Mouse (Mus musculus) heart, embryonic 15.5 days (tissue): ENCODE results near the gene Dedd. TPM values are rescaled to one million over a fixed set of nuclear protein-coding genes. Genes with fewer than 3 reads are reported as not detected.

Experiments used
- ATAC-seq: fragments of 200-750 bp; cut with Nextera tagmentation; replicated peaks from 2 replicates; pipeline ENCODE4 v1.8.0; 2017; ENCODE audit warnings: low read depth, moderate TSS enrichment; ENCODE audit not compliant: insufficient number of reproducible peaks, insufficient read depth, low FRiP score
- H3K27ac ChIP-seq: fragments of 300-500 bp; sonication (generic); 2 replicates; pipeline ENCODE4 v1.5.1; 2015; ENCODE audit warnings: mild to moderate bottlenecking, inconsistent platforms
- H3K27me3 ChIP-seq: fragments of 300-500 bp; sonication (generic); 2 replicates; pipeline ENCODE4 v1.6.1; 2015; ENCODE audit warnings: inconsistent platforms
- H3K36me3 ChIP-seq: fragments of 300-500 bp; sonication (generic); 2 replicates; pipeline ENCODE4 v1.6.1; 2015; ENCODE audit warnings: mild to moderate bottlenecking, inconsistent platforms
- H3K4me1 ChIP-seq: fragments of 300-500 bp; sonication (generic); replicated peaks from 2 replicates; pipeline ENCODE4 v1.6.1; 2015; ENCODE audit warnings: inconsistent platforms
- H3K4me2 ChIP-seq: fragments of 300-500 bp; sonication (generic); 2 replicates; pipeline ENCODE4 v1.6.1; 2015; ENCODE audit warnings: inconsistent platforms, mild to moderate bottlenecking, moderate library complexity
- H3K4me3 ChIP-seq: fragments of 300-500 bp; sonication (generic); 2 replicates; pipeline ENCODE4 v1.5.1; 2015; ENCODE audit warnings: mild to moderate bottlenecking, inconsistent platforms
- H3K9ac ChIP-seq: fragments of 300-500 bp; sonication (generic); 2 replicates; pipeline ENCODE4 v1.6.1; 2015; ENCODE audit warnings: mild to moderate bottlenecking, inconsistent platforms
- H3K9me3 ChIP-seq: fragments of 300-500 bp; sonication (generic); replicated peaks from 2 replicates; pipeline ENCODE4 v1.6.1; 2016; ENCODE audit warnings: inconsistent platforms
- WGBS: fragments of 180-500 bp; shearing (Covaris S2); methylation state at CpG from one replicate; pipeline ENCODE4 v1.1.7; 2015; ENCODE audit warnings: mixed read lengths; 5-methylcytosine and 5-hydroxymethylcytosine counted together
- polyA plus RNA-seq: library from polyadenylated mRNA; unstranded; fragments of >200 nt; fragmentation: Nextera tagmentation; extraction: Ambion mirVana; gene quantifications from 2 replicates; pipeline ENCODE4 v1.2.1, GENCODE M21; 2015

The Dedd gene
- polyA plus RNA-seq, 1 experiment from 2014 or later = 33.9 TPM

DNA sequence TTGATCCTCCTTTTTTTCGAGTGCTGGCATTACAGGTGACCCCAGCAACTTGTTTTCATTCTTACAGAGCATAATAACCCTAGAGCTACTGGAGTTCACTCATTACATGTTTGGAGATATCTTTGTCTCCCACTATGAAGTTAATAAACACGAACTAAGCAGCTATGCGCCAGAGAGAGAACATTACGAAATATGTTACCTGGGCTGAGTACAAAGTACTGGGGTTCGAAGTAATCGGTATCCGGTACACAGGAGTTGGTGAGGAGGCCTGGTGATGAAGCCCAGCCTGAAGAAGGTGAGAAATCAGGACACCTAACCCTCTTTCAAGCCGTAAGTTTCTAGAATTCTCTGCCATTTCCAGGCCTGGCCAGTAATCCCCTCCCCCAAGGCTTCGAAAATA, 15.8 kb downstream of the Dedd start:
- H3K9me3 ChIP-seq = 0 out of 2 replicates have a peak, but pooled peaks cover 6% of the 10 kb centered on the region
- peaks cover 36% of the 10 kb centered on the region for H3K36me3 ChIP-seq
- peak overlapping the region; percentile 87 for H3K4me2 ChIP-seq
- WGBS = 67% methylated on average over 9 of the region's 9 CpGs
- peak overlapping the region; percentile 87 for H3K9ac ChIP-seq
- peaks cover 27% of the 10 kb centered on the region for H3K4me1 ChIP-seq
- H3K27ac ChIP-seq = peak overlapping the region; percentile 71; the same call in 1 of the 2 replicates
- H3K27me3 ChIP-seq = no peaks in the 10 kb centered on the region
- no peak for ATAC-seq
- H3K4me3 ChIP-seq = peak overlapping the region; percentile 88

DNA sequence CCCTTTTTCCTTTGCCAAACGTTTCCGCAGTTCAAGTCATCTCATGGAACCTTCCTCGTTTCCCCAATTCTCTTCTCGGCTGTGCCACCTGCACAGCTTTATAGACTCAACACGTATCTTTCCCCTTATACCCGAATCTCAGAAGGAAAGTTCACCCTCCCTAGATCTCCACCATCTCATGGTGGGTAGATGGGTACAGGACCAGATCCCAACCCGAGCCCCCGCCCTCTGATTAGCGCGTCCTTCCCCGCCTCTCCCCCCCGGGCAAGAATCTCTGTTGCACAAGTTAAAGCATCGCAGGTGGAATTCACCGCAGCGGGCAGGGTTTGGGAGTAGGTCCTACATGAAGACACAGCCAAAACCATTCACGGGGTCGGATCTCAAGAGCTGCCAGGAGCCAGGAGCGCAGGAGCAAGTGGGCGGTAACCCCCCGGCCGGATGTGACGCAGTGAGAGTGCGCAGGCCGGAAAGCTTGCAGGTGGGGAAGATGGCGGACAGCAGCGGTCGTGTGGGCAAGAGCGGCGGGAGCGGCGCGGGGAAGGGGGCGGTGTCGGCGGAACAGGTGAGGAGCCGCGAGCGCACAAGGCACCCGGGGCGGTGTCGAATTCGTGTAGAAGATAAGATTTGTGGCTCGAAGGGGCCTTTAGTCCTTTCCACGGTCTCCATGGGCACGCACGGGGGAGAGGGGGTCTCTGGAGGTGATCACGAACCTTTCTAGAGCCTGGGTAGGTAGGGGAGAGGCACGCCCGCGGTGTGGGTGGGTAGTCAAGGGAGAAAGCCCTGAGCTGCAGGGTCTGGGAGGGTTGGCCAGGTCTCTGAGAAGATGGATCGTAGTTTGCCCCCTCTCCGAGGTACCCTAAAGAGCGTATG, 16.5 kb downstream of the Dedd start, which contains the start of the genes Nit1 and Pfdn2:
Gene Nit1, minus strand, starts transcription at position 422 of the 870 bp plus-strand sequence.
Gene Pfdn2, plus strand, starts transcription at position 446 of the 870 bp plus-strand sequence.
- under 1% methylated on average over 53 of the region's 53 CpGs for WGBS
- peaks cover 29% of the 10 kb centered on the region for H3K36me3 ChIP-seq
- peak; percentile 88 for ATAC-seq

DNA sequence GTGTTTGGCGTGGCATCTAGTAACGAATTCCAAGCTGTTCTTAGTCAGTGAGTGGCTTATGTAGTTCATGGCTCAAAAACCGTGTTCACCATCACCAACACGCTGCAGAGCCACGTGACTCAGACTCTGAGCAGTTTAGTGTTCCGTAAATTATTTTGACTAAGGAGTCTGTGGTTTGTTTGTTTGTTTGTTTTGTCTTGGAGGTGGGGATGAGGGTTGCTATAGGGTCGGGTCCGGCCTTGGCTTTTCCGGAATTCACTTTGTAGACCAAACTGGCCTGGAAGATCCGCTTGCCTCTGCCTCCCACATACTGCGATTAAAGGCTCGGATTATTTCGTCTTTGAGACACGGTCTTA, 17.1 kb downstream of the Dedd start:
- under 1% methylated on average over 14 of the region's 14 CpGs for WGBS
- H3K4me2 ChIP-seq = peak overlapping the region; percentile 87
- H3K9me3 ChIP-seq = 0 out of 2 replicates have a peak, but pooled peaks cover 6% of the 10 kb centered on the region
- ATAC-seq = no peak; the same call in 1 of the 2 replicates
- peaks cover 27% of the 10 kb centered on the region for H3K4me1 ChIP-seq
- no peak overlapping the region; the same call in 1 of the 2 replicates for H3K27ac ChIP-seq
- H3K27me3 ChIP-seq = no peaks in the 10 kb centered on the region
- H3K9ac ChIP-seq = peak overlapping the region; percentile 87
- peaks cover 23% of the 10 kb centered on the region for H3K36me3 ChIP-seq
- peak overlapping the region; percentile 88 for H3K4me3 ChIP-seq

More for the DNA sequence above, 16.5 kb downstream of the Dedd start, which contains the start of the genes Nit1 and Pfdn2:
- Histone ChIP-seq H3K4me3 (peak within 1 kb of the TSS; percentile 88), H3K9me3 (0 out of 2 replicates have a peak, but pooled peaks cover 6% of the 10 kb centered on the region), H3K27ac (peak within 1 kb of the TSS; percentile 71), H3K9ac (peak within 1 kb of the TSS; percentile 87), H3K4me1 (peaks cover 27% of the 10 kb centered on the region), H3K27me3 (no peaks in the 10 kb centered on the region), H3K4me2 (peak within 1 kb of the TSS; percentile 87)

DNA sequence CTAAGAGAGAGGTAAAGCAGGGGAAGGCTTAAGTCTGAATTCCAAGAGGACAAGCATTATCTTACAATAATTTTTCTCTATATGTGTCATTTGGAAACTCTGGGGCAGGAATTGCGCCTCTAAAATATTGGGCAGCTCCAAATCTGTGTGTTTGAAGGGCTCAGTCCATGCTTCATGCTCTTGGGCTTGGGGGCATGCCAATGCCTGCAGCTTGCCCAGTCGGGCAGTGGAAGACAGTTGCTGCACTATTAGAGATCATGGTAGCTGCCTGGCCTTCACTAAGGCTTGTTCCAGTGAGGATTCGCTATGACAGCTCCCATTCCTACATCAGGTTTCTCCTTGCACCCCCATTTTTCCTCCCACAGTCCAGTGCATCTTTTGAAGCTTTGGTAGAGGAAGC, 19.7 kb downstream of the Dedd start:
- Histone ChIP-seq H3K4me1 (peaks cover 29% of the 10 kb centered on the region), H3K9me3 (0 out of 2 replicates have a peak, but pooled peaks cover 6% of the 10 kb centered on the region), H3K4me2 (no peak overlapping the region), H3K27me3 (no peaks in the 10 kb centered on the region), H3K4me3 (no peak overlapping the region), H3K9ac (no peak overlapping the region), H3K27ac (no peak overlapping the region), H3K36me3 (no peaks in the 10 kb centered on the region; the same call in 1 of the 2 replicates)
- 83% methylated on average over 3 of the region's 3 CpGs for WGBS
- no peak for ATAC-seq

DNA sequence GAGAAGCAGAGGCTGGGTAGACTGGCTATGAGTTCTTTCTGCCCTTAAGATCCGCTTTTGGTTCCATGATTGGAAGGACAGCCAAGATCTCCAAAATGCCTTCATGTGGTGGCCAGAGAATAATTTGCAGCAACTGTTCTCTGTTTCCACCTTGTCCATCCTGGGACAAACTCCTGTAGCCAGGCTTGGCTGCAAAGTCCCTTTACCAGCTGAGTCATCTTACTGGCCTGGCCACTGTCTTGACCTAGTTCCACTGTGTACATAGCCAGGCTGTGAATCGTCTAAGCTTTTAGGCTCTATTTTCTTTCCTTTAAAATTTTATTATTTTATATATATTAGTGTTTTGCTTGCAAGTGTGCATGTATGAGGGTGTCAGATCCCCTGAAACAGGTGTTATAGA, 20.3 kb downstream of the Dedd start:
- no peak overlapping the region for H3K9ac ChIP-seq
- H3K27me3 ChIP-seq = no peaks in the 10 kb centered on the region
- H3K4me3 ChIP-seq = no peak overlapping the region
- no peak overlapping the region for H3K4me2 ChIP-seq
- WGBS = 86% methylated on average over 2 of the region's 2 CpGs
- H3K36me3 ChIP-seq = no peaks in the 10 kb centered on the region; the same call in 1 of the 2 replicates
- ATAC-seq = no peak
- H3K9me3 ChIP-seq = 0 out of 2 replicates have a peak, but pooled peaks cover 6% of the 10 kb centered on the region
- peaks cover 24% of the 10 kb centered on the region for H3K4me1 ChIP-seq
- H3K27ac ChIP-seq = no peak overlapping the region

DNA sequence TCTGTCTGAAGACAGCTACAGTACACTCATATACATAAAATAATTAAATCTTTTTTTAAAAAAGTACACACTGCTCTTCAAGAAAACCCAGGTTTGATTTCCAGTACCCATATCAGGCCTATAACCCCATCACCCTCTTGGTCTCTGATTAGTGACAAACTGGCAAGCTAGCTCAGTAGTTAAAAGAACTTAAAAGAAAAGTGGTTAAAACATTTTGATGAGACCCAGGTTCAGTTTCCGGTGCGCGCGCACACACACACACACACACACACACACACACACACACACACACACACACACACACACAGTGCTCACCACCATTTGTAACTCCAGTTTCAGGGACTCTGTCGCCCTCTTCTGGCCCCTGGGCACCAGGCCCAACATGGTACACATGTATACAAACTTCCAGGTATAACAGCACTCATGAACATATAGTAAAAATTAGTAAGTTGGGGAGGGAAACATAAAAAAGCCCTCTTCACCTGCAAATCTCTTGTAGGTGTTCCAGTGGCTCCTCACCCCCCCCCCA, 26.9 kb downstream of the Dedd start:
- WGBS = 80% methylated on average over 5 of the region's 5 CpGs
- no peaks in the 10 kb centered on the region for H3K27me3 ChIP-seq

DNA sequence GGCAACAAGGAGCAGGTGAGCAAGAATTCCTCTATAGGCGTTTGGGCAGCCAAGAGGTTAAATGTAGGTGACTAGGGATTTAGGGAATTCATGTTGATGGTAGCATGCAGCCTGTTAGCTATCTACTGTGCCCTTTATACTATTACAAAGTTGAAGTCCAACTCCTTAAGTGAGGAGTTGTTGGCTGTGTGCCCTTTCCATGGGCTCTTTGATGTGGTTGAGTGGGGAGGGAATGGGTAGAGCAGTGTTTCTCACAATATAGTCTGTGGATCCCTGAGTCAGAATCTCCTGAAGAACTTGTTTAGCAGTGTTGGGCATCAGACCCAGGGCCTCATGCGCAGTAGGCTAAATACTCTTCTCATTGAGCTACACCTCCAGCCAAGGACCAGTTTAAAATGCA, 27.9 kb downstream of the Dedd start:
- Histone ChIP-seq H3K36me3 (peaks cover 28% of the 10 kb centered on the region), H3K9me3 (no peaks in the 10 kb centered on the region), H3K27me3 (no peaks in the 10 kb centered on the region), H3K4me3 (no peak overlapping the region), H3K4me1 (peaks cover 13% of the 10 kb centered on the region), H3K27ac (no peak overlapping the region), H3K9ac (no peak overlapping the region), H3K4me2 (no peak overlapping the region)
- ATAC-seq = no peak
- 89% methylated on average over 2 of the region's 2 CpGs for WGBS

More for the DNA sequence above, 26.9 kb downstream of the Dedd start:
- Histone ChIP-seq H3K4me2 (no peak overlapping the region), H3K4me1 (peaks cover 8% of the 10 kb centered on the region), H3K9ac (no peak overlapping the region), H3K36me3 (peaks cover 28% of the 10 kb centered on the region), H3K4me3 (no peak overlapping the region), H3K9me3 (no peaks in the 10 kb centered on the region), H3K27ac (no peak overlapping the region)
- ATAC-seq = no peak

DNA sequence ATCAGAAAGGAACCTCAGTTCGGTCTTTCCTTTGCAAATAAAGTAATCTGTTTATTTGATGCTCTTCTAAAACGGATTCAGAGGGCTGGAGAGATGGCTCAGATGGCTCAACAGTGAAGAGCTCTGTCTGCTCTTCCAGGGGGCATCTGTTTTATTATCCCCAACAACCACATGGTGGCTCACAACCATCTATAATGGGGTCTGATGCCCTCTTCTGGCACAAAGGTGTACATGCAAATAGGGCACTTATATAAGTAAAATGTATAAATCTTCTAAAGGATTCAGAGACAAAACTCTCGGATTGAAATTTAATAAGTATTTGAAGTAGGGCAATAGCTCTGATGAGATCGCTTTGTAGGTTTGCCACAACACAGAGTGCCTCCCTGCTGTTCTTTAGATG, 29.5 kb downstream of the Dedd start:
- 75% methylated on average over 4 of the region's 4 CpGs for WGBS
- H3K27ac ChIP-seq = no peak overlapping the region
- no peak for ATAC-seq

DNA sequence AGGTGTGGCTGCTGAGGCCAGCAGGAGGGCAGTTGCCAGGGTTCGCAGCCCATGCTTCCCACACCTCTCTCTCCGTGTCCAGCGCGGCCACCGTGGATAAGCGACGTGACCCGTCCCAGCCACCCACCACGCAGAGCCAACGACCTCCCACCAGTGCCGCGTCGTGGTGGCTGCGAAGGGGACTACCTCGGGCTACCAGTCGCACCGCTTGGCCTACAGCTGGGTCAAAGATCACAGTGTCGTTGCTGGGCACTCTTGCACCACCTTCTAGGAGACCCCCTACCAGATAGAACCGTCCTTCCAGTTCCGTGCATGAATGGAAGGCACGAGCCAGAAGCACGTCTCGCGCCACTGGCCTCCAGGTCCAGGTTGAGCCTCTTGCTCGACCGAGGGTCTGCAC, 31.3 kb downstream of the Dedd start:
- Histone ChIP-seq H3K9ac (peak overlapping the region; percentile 45), H3K4me1 (peaks cover 10% of the 10 kb centered on the region), H3K27me3 (no peaks in the 10 kb centered on the region), H3K36me3 (peaks cover 28% of the 10 kb centered on the region), H3K27ac (no peak overlapping the region), H3K4me2 (peak overlapping the region; percentile 64), H3K4me3 (peak overlapping the region; percentile 47), H3K9me3 (no peaks in the 10 kb centered on the region)
- 17% methylated on average over 26 of the region's 26 CpGs for WGBS
- peak; percentile 37 for ATAC-seq

More for the DNA sequence above, 29.5 kb downstream of the Dedd start:
- H3K9me3 ChIP-seq = no peaks in the 10 kb centered on the region
- H3K4me3 ChIP-seq = no peak overlapping the region
- H3K36me3 ChIP-seq = peaks cover 28% of the 10 kb centered on the region
- H3K4me1 ChIP-seq = peaks cover 10% of the 10 kb centered on the region
- no peak overlapping the region for H3K4me2 ChIP-seq
- no peak overlapping the region for H3K9ac ChIP-seq
- no peaks in the 10 kb centered on the region for H3K27me3 ChIP-seq

DNA sequence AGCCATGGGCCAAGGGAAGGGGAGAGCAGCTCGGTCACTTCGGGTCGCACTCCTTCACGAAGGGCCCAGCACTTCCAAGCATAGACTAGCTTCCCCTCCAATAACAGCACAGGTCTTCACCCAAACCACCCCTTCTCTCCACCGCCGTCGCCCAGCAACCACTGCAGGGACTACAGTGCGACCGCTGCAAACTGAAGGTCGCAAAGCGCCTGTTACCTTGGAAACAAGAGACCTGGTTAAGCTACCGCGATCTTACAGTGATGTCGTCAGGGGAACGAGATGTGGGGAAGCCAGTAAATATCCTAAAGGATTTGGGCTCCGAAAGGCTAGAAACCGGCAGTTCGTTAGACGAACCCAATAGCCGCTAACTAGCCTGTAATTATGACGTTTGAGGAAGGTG, 31.7 kb downstream of the Dedd start, which contains the start of gene Klhdc9:
Gene Klhdc9, minus strand, starts transcription at position 143 of the 400 bp plus-strand sequence.
- H3K4me3 ChIP-seq = peak within 1 kb of the TSS; percentile 47
- H3K36me3 ChIP-seq = peaks cover 28% of the 10 kb centered on the region
- peak within 1 kb of the TSS; percentile 64 for H3K4me2 ChIP-seq
- H3K9ac ChIP-seq = peak within 1 kb of the TSS; percentile 45
- WGBS = 1% methylated on average over 21 of the region's 21 CpGs
- H3K4me1 ChIP-seq = peaks cover 10% of the 10 kb centered on the region
- H3K27ac ChIP-seq = no peak within 1 kb of the TSS
- no peaks in the 10 kb centered on the region for H3K27me3 ChIP-seq
- peak; percentile 87 for ATAC-seq
- H3K9me3 ChIP-seq = no peaks in the 10 kb centered on the region
